Mouse (Mus musculus) C2C12 (cell line): ENCODE data around the gene Ppm1l.

Experiments used
- CEBPB ChIP-seq: IDR thresholded peaks from one replicate; pipeline ENCODE4 v1.6.1; 2011; ENCODE audit warnings: low read depth, mild to moderate bottlenecking, control low read depth, moderate library complexity
- CTCF ChIP-seq: IDR thresholded peaks from one replicate; pipeline ENCODE4 v1.5.1; 2011; ENCODE audit not compliant: control insufficient read depth, insufficient read depth, insufficient read length
- FOSL1 ChIP-seq: IDR thresholded peaks from one replicate; pipeline ENCODE4 v1.8.0; 2011; ENCODE audit warnings: mild to moderate bottlenecking, low read length; ENCODE audit not compliant: poor library complexity, insufficient read depth, severe bottlenecking
- MYOG ChIP-seq: IDR thresholded peaks from one replicate; pipeline ENCODE4 v1.6.1; 2011; ENCODE audit not compliant: control insufficient read depth, insufficient read length; ENCODE audit errors: extremely low read depth
- USF1 ChIP-seq: IDR thresholded peaks from one replicate; pipeline ENCODE4 v1.6.1; 2011; ENCODE audit warnings: low read depth, mild to moderate bottlenecking, control low read depth, moderate library complexity

- TF ChIP-seq CTCF (no peak), FOSL1 (no peak), MYOG (no peak), USF1 (no peak), CEBPB (no peak)
These were observed 45.1 kb downstream of the Ppm1l start for GRCm38 (mm10) chr3:69361487-69362349.
